Mouse (Mus musculus): ENCODE data around the gene Gm10203. TPM values are rescaled to one million over a fixed set of nuclear protein-coding genes. Genes with fewer than 3 reads are reported as not detected.
"Not testable (repeated sequence)": the region's sequence is repeated elsewhere in the genome, so short reads cannot be mapped to it uniquely, and the experiment has no call there.

Gene Gm10203
- not detected in 2 replicates for polyA plus RNA-seq (2012; rRNA removed)
- polyA plus RNA-seq (2014; fragmentation: Nextera tagmentation; extraction: Ambion mirVana), result not detected in 2 replicates

DNA sequence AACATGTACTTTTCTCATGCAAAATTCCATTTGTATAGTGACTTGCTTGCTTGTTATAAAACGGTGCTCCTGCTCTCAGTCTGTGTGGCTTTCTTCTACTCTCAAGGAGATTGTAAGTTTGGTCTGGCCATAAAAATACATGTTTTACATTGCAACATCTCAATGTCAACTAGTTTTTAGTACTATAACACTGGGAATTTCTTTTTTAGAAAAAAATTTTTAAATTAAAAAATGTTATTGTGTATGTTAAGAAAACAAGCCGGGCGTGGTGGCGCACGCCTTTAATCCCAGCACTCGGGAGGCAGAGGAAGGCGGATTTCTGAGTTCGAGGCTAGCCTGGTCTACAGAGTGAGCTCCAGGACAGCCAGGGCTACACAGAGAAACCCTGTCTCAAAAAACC lies at the start of gene Gm10203:
Gene Gm10203 (plus strand): TSS at position 301 of the 400 bp plus-strand sequence.
- not testable (repeated sequence) for H3K4me1 ChIP-seq (replicated peaks; ENCODE audit: control insufficient read depth in 2 of 2, insufficient read depth in 2 of 2, low read length in 1 of 2); H3K9ac ChIP-seq (replicated peaks); ATAC-seq (ENCODE audit: insufficient read depth); DNase-seq (ENCODE audit: low read depth in 3 of 3, low spot score in 3 of 3); H3K4me2 ChIP-seq (ENCODE audit: low read depth); H3K36me3 ChIP-seq (replicated peaks; ENCODE audit: control insufficient read depth, insufficient read depth, low read depth); H3K9me3 ChIP-seq (ENCODE audit: control insufficient read depth, low read length); H3K27ac ChIP-seq; H3K4me3 ChIP-seq (ENCODE audit: insufficient read depth in 1 of 2, low read depth in 2 of 2, low read length in 2 of 2); H3K27me3 ChIP-seq (ENCODE audit: control insufficient read depth, insufficient read depth, low read length)
- WGBS (ENCODE audit: insufficient replicate concordance), result 69% methylated on average over 8 of the region's 8 CpGs

DNA sequence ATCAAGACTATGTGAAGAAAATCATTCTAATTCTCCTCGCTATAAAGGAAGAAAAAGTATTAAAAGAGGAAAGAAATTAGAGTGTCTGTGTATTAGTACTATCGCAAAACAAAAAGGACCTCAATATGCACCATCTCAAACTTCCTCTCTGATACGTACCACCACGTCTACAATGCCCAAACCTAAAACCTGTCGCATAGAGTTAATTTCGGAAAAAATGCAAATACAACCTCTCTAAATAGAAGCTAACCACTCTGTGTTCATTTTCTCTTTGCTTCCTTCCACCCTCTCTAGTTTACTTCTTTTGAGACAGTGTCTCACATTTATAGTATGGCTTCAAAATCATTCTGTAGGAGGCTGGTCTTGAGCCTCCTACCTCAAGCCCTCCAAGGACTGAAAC lies 37.6 kb upstream of the Gm10203 start:
- Histone ChIP-seq H3K4me1 (replicated peaks; ENCODE audit: control insufficient read depth in 2 of 2, insufficient read depth in 2 of 2, low read length in 1 of 2) (peaks cover 0 to 5% of the 10 kb centered on the region in 2 experiments; a peak in 1 of 4 replicates), H3K4me2 (ENCODE audit: low read depth) (no peak overlapping the region), H3K4me3 (ENCODE audit: insufficient read depth in 1 of 2, low read depth in 2 of 2, low read length in 2 of 2) (no peak overlapping the region), H3K9me3 (ENCODE audit: control insufficient read depth, low read length) (no peaks in the 10 kb centered on the region), H3K27me3 (ENCODE audit: control insufficient read depth, insufficient read depth, low read length) (no peaks in the 10 kb centered on the region), H3K9ac (replicated peaks) (no peak overlapping the region), H3K36me3 (replicated peaks; ENCODE audit: control insufficient read depth, insufficient read depth, low read depth) (no peaks in the 10 kb centered on the region), H3K27ac (no peak overlapping the region)
- TF ChIP-seq CTCF (IDR thresholded peaks at IDR 0.05; ENCODE audit: low read depth), result no peak
- no peak for TF ChIP-seq EP300 (IDR thresholded peaks at IDR 0.05; ENCODE audit: low read depth)
- WGBS (ENCODE audit: insufficient replicate concordance), result 64% methylated on average over 6 of the region's 6 CpGs
- DNase-seq (ENCODE audit: low read depth in 3 of 3, low spot score in 3 of 3), result no peak
- ATAC-seq (ENCODE audit: insufficient read depth), result no peak

DNA sequence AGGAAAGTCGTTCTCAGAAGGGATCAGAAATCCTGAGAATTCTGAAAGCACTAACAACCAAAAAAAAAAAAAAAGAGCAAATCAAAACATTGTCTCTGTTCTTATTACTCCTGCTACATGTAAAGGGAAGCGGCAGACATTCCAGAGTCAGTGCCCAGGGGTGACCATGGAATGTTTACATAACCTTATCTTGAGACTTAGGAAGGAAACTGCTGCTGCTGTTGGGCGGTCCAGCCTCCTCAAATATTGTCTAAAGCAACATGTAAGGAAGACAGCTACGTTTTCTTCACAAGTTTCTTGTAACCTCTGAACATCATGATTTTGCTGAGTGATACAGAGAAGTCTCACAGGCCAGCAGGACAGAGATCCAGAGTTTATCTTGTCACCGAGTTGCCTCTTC lies 36.5 kb upstream of the Gm10203 start:
- DNase-seq (ENCODE audit: low read depth in 3 of 3, low spot score in 3 of 3) (no peak), ATAC-seq (ENCODE audit: insufficient read depth) (no peak)
- Histone ChIP-seq H3K4me1 (replicated peaks; ENCODE audit: control insufficient read depth in 2 of 2, insufficient read depth in 2 of 2, low read length in 1 of 2) (peaks cover 0 to 5% of the 10 kb centered on the region in 2 experiments; a peak in 1 of 4 replicates), H3K27me3 (ENCODE audit: control insufficient read depth, insufficient read depth, low read length) (no peaks in the 10 kb centered on the region), H3K4me3 (ENCODE audit: insufficient read depth in 1 of 2, low read depth in 2 of 2, low read length in 2 of 2) (no peak overlapping the region), H3K4me2 (ENCODE audit: low read depth) (no peak overlapping the region), H3K9ac (replicated peaks) (no peak overlapping the region), H3K27ac (no peak overlapping the region), H3K36me3 (replicated peaks; ENCODE audit: control insufficient read depth, insufficient read depth, low read depth) (no peaks in the 10 kb centered on the region), H3K9me3 (ENCODE audit: control insufficient read depth, low read length) (no peaks in the 10 kb centered on the region)
- TF ChIP-seq EP300 (IDR thresholded peaks at IDR 0.05; ENCODE audit: low read depth) (no peak), CTCF (IDR thresholded peaks at IDR 0.05; ENCODE audit: low read depth) (no peak)
- WGBS (ENCODE audit: insufficient replicate concordance), result 22% methylated on average over 5 of the region's 5 CpGs

DNA sequence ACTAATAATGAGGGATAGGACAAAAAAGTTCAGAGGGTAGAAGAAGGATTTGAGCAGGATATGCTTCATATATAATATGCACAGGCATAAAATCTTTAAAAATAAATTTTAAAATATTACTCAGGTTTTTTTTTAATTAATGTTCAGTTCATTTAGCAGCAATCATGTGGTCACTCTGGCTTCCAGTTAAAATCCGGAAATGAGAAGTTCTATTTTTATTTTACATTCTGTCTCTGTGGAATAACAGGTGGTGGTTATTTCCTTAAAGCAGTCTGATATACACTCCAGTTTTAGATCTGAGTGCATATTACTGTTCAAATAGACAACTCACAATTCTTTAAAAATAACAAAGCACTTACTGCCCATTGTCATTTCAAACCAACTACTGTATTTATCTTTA lies 35.4 kb upstream of the Gm10203 start:
- no peak for DNase-seq (ENCODE audit: low read depth in 3 of 3, low spot score in 3 of 3)
- H3K4me1 ChIP-seq (replicated peaks; ENCODE audit: control insufficient read depth in 2 of 2, insufficient read depth in 2 of 2, low read length in 1 of 2), result peaks cover 0 to 5% of the 10 kb centered on the region in 2 experiments; a peak in 1 of 4 replicates
- 13% methylated on average over 1 of the region's 1 CpGs for WGBS (ENCODE audit: insufficient replicate concordance)
- H3K36me3 ChIP-seq (replicated peaks; ENCODE audit: control insufficient read depth, insufficient read depth, low read depth), result no peaks in the 10 kb centered on the region
- H3K9ac ChIP-seq (replicated peaks), result no peak overlapping the region
- no peaks in the 10 kb centered on the region for H3K9me3 ChIP-seq (ENCODE audit: control insufficient read depth, low read length)
- ATAC-seq (ENCODE audit: insufficient read depth), result no peak
- TF ChIP-seq EP300 (IDR thresholded peaks at IDR 0.05; ENCODE audit: low read depth) (no peak), CTCF (IDR thresholded peaks at IDR 0.05; ENCODE audit: low read depth) (no peak)
- H3K27ac ChIP-seq, result no peak overlapping the region
- no peak overlapping the region for H3K4me2 ChIP-seq (ENCODE audit: low read depth)
- no peaks in the 10 kb centered on the region for H3K27me3 ChIP-seq (ENCODE audit: control insufficient read depth, insufficient read depth, low read length)
- no peak overlapping the region for H3K4me3 ChIP-seq (ENCODE audit: insufficient read depth in 1 of 2, low read depth in 2 of 2, low read length in 2 of 2)

DNA sequence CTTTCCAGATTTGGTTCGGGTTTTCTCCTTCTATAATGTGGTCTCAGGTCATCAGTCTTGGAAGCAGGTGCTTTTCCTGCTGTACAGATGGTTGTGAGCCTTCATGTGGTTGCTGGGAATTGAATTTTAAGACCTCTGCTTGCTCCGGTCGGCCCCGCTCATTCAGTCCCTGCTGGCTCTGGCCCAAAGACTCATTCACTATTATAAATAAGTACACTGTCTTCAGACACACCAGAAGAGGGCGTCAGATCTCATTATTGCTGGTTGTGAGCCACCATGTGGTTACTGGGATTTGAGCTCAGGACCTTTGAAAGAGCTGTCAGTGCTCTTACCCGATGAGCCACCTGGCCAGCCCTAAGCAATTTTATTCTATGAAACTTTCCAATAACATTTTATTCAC lies 34.6 kb upstream of the Gm10203 start:
- no peaks in the 10 kb centered on the region for H3K9me3 ChIP-seq (ENCODE audit: control insufficient read depth, low read length)
- no peak overlapping the region for H3K27ac ChIP-seq
- peaks cover 3% of the 10 kb centered on the region for H3K27me3 ChIP-seq (ENCODE audit: control insufficient read depth, insufficient read depth, low read length)
- no peaks in the 10 kb centered on the region for H3K36me3 ChIP-seq (replicated peaks; ENCODE audit: control insufficient read depth, insufficient read depth, low read depth)
- no peak overlapping the region for H3K4me2 ChIP-seq (ENCODE audit: low read depth)
- no peak overlapping the region for H3K4me3 ChIP-seq (ENCODE audit: insufficient read depth in 1 of 2, low read depth in 2 of 2, low read length in 2 of 2)
- H3K4me1 ChIP-seq (replicated peaks; ENCODE audit: control insufficient read depth in 2 of 2, insufficient read depth in 2 of 2, low read length in 1 of 2), result peaks cover 0 to 5% of the 10 kb centered on the region in 2 experiments; a peak in 1 of 4 replicates
- DNase-seq (ENCODE audit: low read depth in 3 of 3, low spot score in 3 of 3), result no peak
- TF ChIP-seq EP300 (IDR thresholded peaks at IDR 0.05; ENCODE audit: low read depth) (no peak), CTCF (IDR thresholded peaks at IDR 0.05; ENCODE audit: low read depth) (no peak)
- 66% methylated on average over 6 of the region's 6 CpGs for WGBS (ENCODE audit: insufficient replicate concordance)
- ATAC-seq (ENCODE audit: insufficient read depth), result no peak
- H3K9ac ChIP-seq (replicated peaks), result no peak overlapping the region

Measured in liver, embryonic 14.5 days (tissue).